Mouse (Mus musculus) heart, adult 2 months (tissue): ENCODE measurements around the gene Krt79.

Source experiments
- CTCF ChIP-seq: fragments of 200-600 bp; IDR thresholded peaks from 2 replicates; pipeline ENCODE4 v1.8.1; 2022; ENCODE audit warnings: antibody characterized with exemption, mild to moderate bottlenecking, moderate library complexity
- POLR2A ChIP-seq: fragments of 200-500 bp; IDR thresholded peaks from 2 replicates; pipeline ENCODE4 v1.6.1; 2011; ENCODE audit warnings: mild to moderate bottlenecking, low read depth, low read length, control low read depth; ENCODE audit not compliant: insufficient read depth

DNA sequence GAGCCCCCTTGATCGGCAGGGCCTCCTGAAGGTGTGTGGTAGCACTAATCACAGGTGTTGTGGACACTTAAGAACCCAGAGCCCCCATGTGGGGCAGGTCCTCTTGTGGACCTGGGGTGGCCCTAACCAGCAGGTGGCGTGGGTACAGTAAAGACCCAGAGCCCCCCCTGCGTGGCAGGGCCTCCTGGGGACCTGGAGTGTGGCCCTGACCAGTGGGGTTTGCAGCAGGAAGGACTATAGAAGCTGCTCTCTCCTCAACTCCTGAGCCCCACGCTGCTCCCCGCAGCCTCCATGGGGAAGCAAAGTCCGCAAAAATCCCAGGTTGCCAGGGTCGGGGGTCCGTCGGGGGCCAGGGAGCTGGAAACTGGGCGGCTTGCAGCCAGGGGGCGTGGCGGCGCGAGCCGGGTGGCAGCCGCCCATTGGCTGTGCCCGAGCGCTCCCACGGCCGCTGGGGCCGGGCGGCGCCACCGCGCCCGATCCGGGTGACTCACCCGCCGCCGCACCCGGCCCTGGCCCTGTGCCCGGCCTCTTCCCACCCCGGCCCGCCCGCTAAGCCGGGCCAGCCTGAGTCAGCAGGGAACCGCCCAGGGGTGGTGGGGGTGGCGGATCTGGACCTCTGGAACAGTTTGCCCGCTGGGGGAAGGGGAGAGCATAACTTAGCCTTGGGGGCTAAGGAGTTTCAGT lies 37.1 kb upstream of the Krt79 start:
- TF ChIP-seq POLR2A, result no peak
- peak; percentile 54 for TF ChIP-seq CTCF
